Mouse (Mus musculus): Measurements from ENCODE around the gene Micu2. TPM values are rescaled to one million over a fixed set of nuclear protein-coding genes. Genes with fewer than 3 reads are reported as not detected.

Micu2 gene
- total RNA-seq (2021) = 10 to 100 TPM; 54.2 to 58.1 TPM
- long read RNA-seq, experiment 1, transcript Micu2-201 (12 exons, 2,329 nt) = major isoform, 89 of 104 reads
- long read RNA-seq, experiment 1, partial matches to known transcripts = 2 of 104 reads
- long read RNA-seq, experiment 1, other reads (novel, unspliced or antisense) = 13 of 104 reads
- long read RNA-seq, experiment 2, transcript Micu2-201 (12 exons, 2,329 nt) = major isoform, 62 of 71 reads
- long read RNA-seq, experiment 2, partial matches to known transcripts = 3 of 71 reads
- long read RNA-seq, experiment 2, other reads (novel, unspliced or antisense) = 6 of 71 reads

- peak; percentile 83 for DNase-seq
Observed at GRCm38 (mm10) chr14:57998526-57999401, at the start of gene Micu2. Gene Micu2 (minus strand): TSS chr14:57999262.

- DNase-seq = no peak
Observed at GRCm38 (mm10) chr14:58046639-58047284, 47.7 kb upstream of the Micu2 start.

GRCm38 (mm10) chr14:58036174-58036573 is 37.1 kb upstream of the Micu2 start:
- DNase-seq = no peak

GRCm38 (mm10) chr14:58034567-58034966 is 35.5 kb upstream of the Micu2 start:
- DNase-seq = peak; percentile 69

- no peak for DNase-seq
Observed at GRCm38 (mm10) chr14:58018869-58019268, 19.8 kb upstream of the Micu2 start.

GRCm38 (mm10) chr14:58003852-58004251 is 4.8 kb upstream of the Micu2 start:
- no peak for DNase-seq

- no peak for DNase-seq
Observed at GRCm38 (mm10) chr14:58002161-58002560, 3.1 kb upstream of the Micu2 start.

- no peak for DNase-seq
Observed at GRCm38 (mm10) chr14:57999402-57999734, 306 bp upstream of the Micu2 start.

GRCm38 (mm10) chr14:57997431-57997830 is 1.6 kb downstream of the Micu2 start:
- DNase-seq = no peak

- no peak for DNase-seq
Observed at GRCm38 (mm10) chr14:57996210-57996609, 2.9 kb downstream of the Micu2 start.

- no peak for DNase-seq
Observed at GRCm38 (mm10) chr14:57991761-57992160, 7.3 kb downstream of the Micu2 start.

GRCm38 (mm10) chr14:57989162-57989561 is 9.9 kb downstream of the Micu2 start:
- DNase-seq = no peak

GRCm38 (mm10) chr14:57985780-57986179 is 13.3 kb downstream of the Micu2 start:
- no peak for DNase-seq

GRCm38 (mm10) chr14:57982450-57982849 is 16.6 kb downstream of the Micu2 start:
- DNase-seq = no peak

GRCm38 (mm10) chr14:57981720-57982418 is 17.2 kb downstream of the Micu2 start:
- DNase-seq = no peak

GRCm38 (mm10) chr14:57980776-57981175 is 18.3 kb downstream of the Micu2 start:
- DNase-seq = no peak

- DNase-seq = peak; percentile 15
Observed at GRCm38 (mm10) chr14:57980179-57980578, 18.9 kb downstream of the Micu2 start.

- DNase-seq = no peak
Observed at GRCm38 (mm10) chr14:57978144-57978543, 20.9 kb downstream of the Micu2 start.

- DNase-seq = no peak
Observed at GRCm38 (mm10) chr14:57975656-57976055, 23.4 kb downstream of the Micu2 start.

- DNase-seq = no peak
Observed at GRCm38 (mm10) chr14:57971986-57972525, 27.0 kb downstream of the Micu2 start.

- no peak for DNase-seq
Observed at GRCm38 (mm10) chr14:57968873-57969272, 30.2 kb downstream of the Micu2 start.
